Mouse (Mus musculus) spleen, adult 2 months (tissue): ENCODE measurements at regions not wholly inside any gene's neighbourhood (a gene's known extent, or its start where the extent isn't known, plus 50 kb on each side); places are given as distances from the start of the nearest gene placed in this dataset.

Experiments used
- DNase-seq, 2 experiments: peaks; one replicate each; pipeline versions ENCODE4 v3.0.0 to v3.0.0-alpha.2; 2012 to 2021; ENCODE audit warnings: low spot score in 2 of 2, low read depth in 1 of 2
- H3K27ac ChIP-seq: fragments of 200-500 bp; 2 replicates; pipeline ENCODE4 v1.5.1; 2012; ENCODE audit warnings: low read length, inconsistent platforms; ENCODE audit not compliant: insufficient read depth
- H3K27me3 ChIP-seq: fragments of 200-500 bp; 2 replicates; pipeline ENCODE4 v1.6.1; 2012; ENCODE audit warnings: mild to moderate bottlenecking, moderate library complexity, low read length, inconsistent platforms; ENCODE audit not compliant: control insufficient read depth, insufficient read depth
- H3K36me3 ChIP-seq: fragments of 200-500 bp; 2 replicates; pipeline ENCODE4 v1.6.1; 2012; ENCODE audit warnings: mild to moderate bottlenecking, low read length, inconsistent platforms; ENCODE audit not compliant: control insufficient read depth, insufficient read depth
- H3K4me1 ChIP-seq: fragments of 200-500 bp; 2 replicates; pipeline ENCODE4 v1.6.1; 2011; ENCODE audit warnings: inconsistent platforms; ENCODE audit not compliant: control insufficient read depth, insufficient read depth, insufficient read length
- H3K4me3 ChIP-seq: fragments of 200-500 bp; 2 replicates; pipeline ENCODE4 v1.5.1; 2011; ENCODE audit warnings: mild to moderate bottlenecking, inconsistent platforms; ENCODE audit not compliant: insufficient read depth, insufficient read length; ENCODE audit errors: extremely low read depth
- CTCF ChIP-seq: fragments of 200-500 bp; IDR thresholded peaks from 2 replicates; pipeline ENCODE4 v1.5.1; 2011; ENCODE audit warnings: mild to moderate bottlenecking, inconsistent platforms; ENCODE audit not compliant: insufficient read depth, insufficient read length, insufficient replicate concordance; ENCODE audit errors: extremely low read depth
- POLR2A ChIP-seq: fragments of 200-500 bp; IDR thresholded peaks from 2 replicates; pipeline ENCODE4 v1.6.1; 2011; ENCODE audit warnings: low read depth, low read length, inconsistent platforms
- WGBS: fragments of 180-500 bp; shearing (Covaris S2); methylation state at CpG from one replicate; pipeline ENCODE4 v1.1.7; 2018; 5-methylcytosine and 5-hydroxymethylcytosine counted together

DNA sequence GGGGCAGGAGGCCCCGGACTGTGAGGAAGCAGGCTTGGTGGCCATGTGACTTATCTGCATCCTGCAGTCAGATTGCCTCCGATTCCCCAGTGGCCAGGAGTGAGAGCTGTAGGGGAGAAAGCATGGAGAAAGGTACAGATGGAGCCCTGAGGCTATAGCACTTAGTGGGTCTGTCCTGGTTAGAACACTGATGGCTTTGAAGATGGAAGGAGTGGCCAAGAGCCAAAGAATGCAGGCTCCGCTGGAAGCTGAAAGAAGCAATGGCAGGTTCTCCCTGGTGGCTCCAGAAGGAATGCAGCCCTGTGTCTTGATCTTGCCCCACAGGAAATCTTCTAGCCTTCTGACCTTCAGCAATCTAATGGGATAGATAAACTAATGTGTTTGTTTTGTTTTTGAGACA is 926.3 kb downstream of the 4930447A16Rik start:
- H3K4me3 ChIP-seq, result no peak overlapping the region
- no peaks in the 10 kb centered on the region for H3K4me1 ChIP-seq
- no peak for DNase-seq
- H3K36me3 ChIP-seq, result no peaks in the 10 kb centered on the region
- no peak overlapping the region for H3K27ac ChIP-seq
- WGBS, result 85% methylated on average over 3 of the region's 3 CpGs
- H3K27me3 ChIP-seq, result no peaks in the 10 kb centered on the region
- TF ChIP-seq CTCF (no peak), POLR2A (no peak)

DNA sequence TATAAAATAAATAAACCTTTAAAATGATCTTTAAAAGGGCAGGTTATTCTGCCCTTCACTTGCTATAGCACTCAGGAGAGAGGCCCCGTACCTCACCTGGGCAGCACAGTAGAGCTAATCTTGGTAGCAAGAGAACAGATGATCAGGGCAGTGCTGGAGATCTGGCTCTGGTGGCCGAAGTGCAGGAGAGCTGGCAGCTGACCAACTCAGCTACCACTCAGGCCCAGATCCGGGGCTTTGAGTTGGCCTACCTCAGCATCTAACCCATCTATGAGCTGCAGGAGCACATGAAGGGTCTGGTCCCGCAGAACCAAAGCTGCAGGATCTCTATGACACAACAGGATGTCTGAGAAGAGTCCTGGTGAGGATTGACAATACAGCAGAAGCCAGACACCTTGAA is 928.0 kb downstream of the 4930447A16Rik start:
- Histone ChIP-seq H3K27me3 (no peaks in the 10 kb centered on the region), H3K4me1 (no peaks in the 10 kb centered on the region), H3K4me3 (no peak overlapping the region), H3K36me3 (no peaks in the 10 kb centered on the region), H3K27ac (no peak overlapping the region)
- no peak for DNase-seq
- TF ChIP-seq CTCF (no peak), POLR2A (no peak)
- WGBS, result 82% methylated on average over 4 of the region's 4 CpGs

DNA sequence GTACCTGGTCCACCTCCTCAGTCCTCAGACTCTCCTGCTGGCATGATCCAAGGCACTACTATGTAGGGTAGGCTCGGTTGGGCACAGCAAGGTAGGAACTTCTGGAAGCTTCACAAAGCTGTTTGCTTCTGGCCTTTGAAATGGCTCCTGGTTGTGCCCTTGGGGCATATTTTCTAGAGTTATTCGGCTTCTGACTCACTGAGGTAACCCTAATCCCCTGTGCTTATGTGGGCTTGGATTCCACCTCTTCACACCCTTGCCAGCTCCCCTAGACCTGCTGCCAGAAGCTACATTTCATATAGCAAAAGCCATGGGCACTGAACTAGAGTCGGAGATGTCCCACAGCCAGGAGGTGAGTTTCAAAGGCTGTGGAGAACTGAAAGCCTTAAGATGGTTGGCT is 933.7 kb downstream of the 4930447A16Rik start:
- H3K27ac ChIP-seq, result no peak overlapping the region
- no peaks in the 10 kb centered on the region for H3K36me3 ChIP-seq
- no peaks in the 10 kb centered on the region for H3K27me3 ChIP-seq
- 89% methylated on average over 3 of the region's 3 CpGs for WGBS
- H3K4me3 ChIP-seq, result no peak overlapping the region
- no peak for TF ChIP-seq POLR2A
- TF ChIP-seq CTCF, result no peak
- no peaks in the 10 kb centered on the region for H3K4me1 ChIP-seq
- DNase-seq, result no peak

DNA sequence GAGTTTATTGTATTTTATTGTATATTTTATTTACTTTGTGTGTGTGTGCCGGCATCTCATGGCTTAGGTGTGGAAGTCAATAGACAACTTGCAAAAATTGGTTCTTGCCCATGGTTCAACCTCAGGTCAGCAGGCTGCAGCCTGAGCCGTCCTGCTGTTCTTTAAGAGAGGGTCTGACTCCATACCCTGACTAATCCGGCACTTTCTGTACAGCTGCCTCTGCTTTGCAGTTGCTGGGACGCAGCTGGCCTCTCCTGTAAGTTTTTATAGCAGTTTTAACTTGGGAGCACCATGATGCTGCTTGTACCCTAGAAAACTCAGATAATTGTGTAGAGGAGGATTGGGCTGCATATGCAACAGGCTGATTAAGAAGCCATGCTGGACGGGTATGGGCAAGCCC is 938.2 kb downstream of the 4930447A16Rik start:
- WGBS, result 90% methylated on average over 5 of the region's 5 CpGs
- H3K27ac ChIP-seq, result no peak overlapping the region

DNA sequence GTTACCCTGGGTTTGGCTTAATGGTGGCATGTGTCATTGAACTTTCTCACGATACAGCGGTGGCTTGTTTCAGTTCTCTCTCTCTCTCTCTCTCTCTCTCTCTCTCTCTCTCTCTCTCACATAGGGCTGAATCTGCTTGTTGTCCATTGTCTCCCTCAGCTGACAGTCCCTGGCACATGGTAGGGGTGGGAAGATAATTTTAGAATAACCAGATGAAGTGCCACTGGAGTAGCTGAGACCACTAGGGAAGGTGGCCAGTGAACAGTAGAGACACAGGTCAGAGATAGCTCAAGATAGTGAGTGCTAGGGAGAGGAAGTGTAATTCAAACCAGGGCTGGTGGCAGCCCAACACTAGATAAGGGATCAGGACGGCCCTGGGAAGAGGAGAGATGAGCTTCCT is 938.7 kb downstream of the 4930447A16Rik start:
- no peak for DNase-seq
- no peak for TF ChIP-seq CTCF
- no peak for TF ChIP-seq POLR2A
- H3K4me3 ChIP-seq, result no peak overlapping the region
- H3K27me3 ChIP-seq, result no peaks in the 10 kb centered on the region
- no peaks in the 10 kb centered on the region for H3K36me3 ChIP-seq
- no peak overlapping the region for H3K27ac ChIP-seq
- no peaks in the 10 kb centered on the region for H3K4me1 ChIP-seq
- 80% methylated on average over 3 of the region's 3 CpGs for WGBS

More for the DNA sequence above, 938.2 kb downstream of the 4930447A16Rik start:
- no peak overlapping the region for H3K4me3 ChIP-seq
- H3K36me3 ChIP-seq, result no peaks in the 10 kb centered on the region
- no peaks in the 10 kb centered on the region for H3K27me3 ChIP-seq
- no peak for DNase-seq
- no peak for TF ChIP-seq CTCF
- no peak for TF ChIP-seq POLR2A
- no peaks in the 10 kb centered on the region for H3K4me1 ChIP-seq

DNA sequence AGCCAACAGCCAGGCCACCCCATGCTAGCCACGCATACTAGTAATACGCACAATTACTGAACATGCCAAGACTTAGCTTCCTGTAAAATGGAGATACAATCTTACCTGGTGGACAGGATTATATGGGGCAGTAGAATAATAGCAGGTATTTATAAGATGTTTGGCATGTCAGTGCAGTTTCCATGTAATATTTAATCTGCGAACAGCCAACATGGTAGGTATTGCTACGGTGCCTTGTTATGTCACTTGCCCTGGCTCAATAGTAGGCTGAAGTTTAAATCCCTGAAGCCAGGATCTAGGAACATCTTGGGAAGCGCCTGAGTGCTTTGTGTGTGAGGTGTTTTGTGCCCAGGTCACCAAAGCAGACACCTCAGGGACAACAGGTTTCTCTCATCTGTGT is 942.3 kb downstream of the 4930447A16Rik start:
- no peak for DNase-seq
- no peaks in the 10 kb centered on the region for H3K27me3 ChIP-seq
- H3K27ac ChIP-seq, result no peak overlapping the region
- H3K4me3 ChIP-seq, result no peak overlapping the region
- TF ChIP-seq CTCF, result no peak
- no peak for TF ChIP-seq POLR2A
- H3K36me3 ChIP-seq, result no peaks in the 10 kb centered on the region
- WGBS, result 92% methylated on average over 5 of the region's 5 CpGs
- H3K4me1 ChIP-seq, result no peaks in the 10 kb centered on the region

DNA sequence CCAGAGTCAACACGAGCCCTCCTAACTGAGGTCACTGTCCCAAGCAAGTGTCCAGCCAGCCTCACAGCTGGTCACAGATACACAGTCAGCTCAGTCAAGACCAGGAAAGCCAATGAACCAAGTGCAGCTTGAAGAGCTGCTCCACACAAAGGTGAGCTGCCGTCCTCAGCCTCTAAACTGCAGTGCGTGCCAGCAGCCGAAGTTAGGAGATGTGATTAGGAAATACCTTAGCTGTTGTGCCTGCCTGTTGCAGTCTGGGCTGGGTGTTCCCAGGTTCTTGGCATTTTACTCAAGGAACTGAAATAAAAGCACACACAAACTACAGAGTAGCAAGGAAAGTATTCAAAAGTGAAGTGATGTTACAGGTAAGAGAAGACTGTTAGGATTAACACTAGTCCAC is 942.9 kb downstream of the 4930447A16Rik start:
- no peak overlapping the region for H3K27ac ChIP-seq
- no peaks in the 10 kb centered on the region for H3K36me3 ChIP-seq
- no peak for TF ChIP-seq CTCF
- no peak for TF ChIP-seq POLR2A
- DNase-seq, result no peak
- no peak overlapping the region for H3K4me3 ChIP-seq
- H3K4me1 ChIP-seq, result no peaks in the 10 kb centered on the region
- no peaks in the 10 kb centered on the region for H3K27me3 ChIP-seq
- 89% methylated on average over 4 of the region's 4 CpGs for WGBS
